ENCODE assay signal across 8 mouse cellular contexts in the genomic region with DNA sequence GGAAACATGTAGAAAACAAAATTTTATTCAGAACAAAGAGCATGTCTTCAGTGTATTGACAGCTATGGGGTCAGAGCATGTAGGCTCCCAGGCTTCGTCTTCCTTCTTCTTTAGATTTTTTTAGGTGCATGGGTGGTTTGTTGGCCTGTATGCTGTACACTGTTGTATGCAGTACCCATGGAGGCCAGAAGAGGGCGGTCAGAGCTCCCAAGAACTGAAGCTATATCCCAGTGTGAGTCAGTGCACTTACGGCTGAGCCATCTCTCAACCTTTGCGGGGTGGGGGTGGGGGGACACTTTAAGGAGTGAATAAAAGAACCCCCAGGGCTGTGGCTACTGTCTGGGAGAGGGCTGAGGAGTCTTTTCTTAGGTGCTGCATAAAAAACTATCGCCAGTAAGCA. TPM values are rescaled to one million over a fixed set of nuclear protein-coding genes. Genes with fewer than 3 reads are reported as not detected.
A peak's percentile ranks its signal among the peaks of the same experiment; 100 is the strongest.
DNase-seq lines count a peak whose midpoint lies in the region; ATAC-seq lines count a peak whose summit lies in the region.

No protein-coding gene starts in this region.

- H3K9me3 ChIP-seq in kidney, embryonic 15.5 days (replicated peaks) = no peaks in the 10 kb centered on the region
- no peaks in the 10 kb centered on the region for H3K9me3 ChIP-seq in embryonic facial prominence, embryonic 10.5 days

- no peak overlapping the region for H3K4me2 ChIP-seq in kidney, embryonic 15.5 days

- no peak for ATAC-seq in kidney, embryonic 15.5 days (replicated peaks; ENCODE audit: low FRiP score)
- peak; percentile 61 to 68; a peak in 3 of 4 replicates for ATAC-seq in hematopoietic stem cell, adult 5-6 weeks (replicated peaks in 1 of 2; ENCODE audit: insufficient read depth in 1 of 2, low FRiP score in 2 of 2, low TSS enrichment in 1 of 2, low read depth in 1 of 2, poor library complexity in 2 of 2, severe bottlenecking in 2 of 2)

- H3K27ac ChIP-seq in kidney, embryonic 15.5 days = no peak overlapping the region
- H3K27ac ChIP-seq in embryonic facial prominence, embryonic 10.5 days (replicated peaks) = no peak overlapping the region

- H3K4me3 ChIP-seq in kidney, embryonic 15.5 days (replicated peaks) = no peak overlapping the region
- no peak overlapping the region for H3K4me3 ChIP-seq in embryonic facial prominence, embryonic 10.5 days

- H3K36me3 ChIP-seq in kidney, embryonic 15.5 days = no peaks in the 10 kb centered on the region
- no peaks in the 10 kb centered on the region for H3K36me3 ChIP-seq in embryonic facial prominence, embryonic 10.5 days (replicated peaks)

- no peaks in the 10 kb centered on the region for H3K4me1 ChIP-seq in kidney, embryonic 15.5 days
- peaks cover 17% of the 10 kb centered on the region for H3K4me1 ChIP-seq in embryonic facial prominence, embryonic 10.5 days

- no peak overlapping the region for H3K9ac ChIP-seq in kidney, embryonic 15.5 days

- 29% methylated on average over 5 of the region's 5 CpGs for WGBS in kidney, embryonic 15.5 days
- 35% methylated on average over 5 of the region's 5 CpGs for WGBS in embryonic facial prominence, embryonic 10.5 days

- DNase-seq in kidney, adult 11 months = peak; percentile 44
- DNase-seq in adrenal gland, adult (ENCODE audit: inconsistent age in 2 of 2, low spot score in 1 of 2) = peak; percentile 59 to 90
- peak; percentile 71 for DNase-seq in embryonic facial prominence, embryonic 10.5 days (ENCODE audit: low spot score)
- DNase-seq in left cerebral cortex, adult 18-20 months (ENCODE audit: low spot score in 2 of 2) = peak; percentile 73 to 75
- peak; percentile 77 for DNase-seq in naive thymus-derived CD4-positive, alpha-beta T cell, adult 2 months (ENCODE audit: low read depth)
- peak; percentile 59 to 84 for DNase-seq in spleen, postnatal 4 days (ENCODE audit: low spot score in 2 of 2)

- H3K27me3 ChIP-seq in kidney, embryonic 15.5 days = peaks cover 4% of the 10 kb centered on the region; the same call in 1 of the 2 replicates
- H3K27me3 ChIP-seq in embryonic facial prominence, embryonic 10.5 days (replicated peaks; ENCODE audit: low read depth, poor library complexity, severe bottlenecking) = peaks cover 12% of the 10 kb centered on the region; the same call in 1 of the 2 replicates

RNA-seq across cellular contexts. Expression of a gene that starts 30.2 kb away (rescaled TPM):
- 18.3 and 19.5 TPM in 2 replicates for polyA plus RNA-seq in kidney, embryonic 15.5 days (2015; fragmentation: Nextera tagmentation; extraction: Ambion mirVana)
- polyA plus RNA-seq in embryonic facial prominence, embryonic 10.5 days (2016; fragmentation: Nextera tagmentation; extraction: Ambion mirVana) = 7.3 and 10.0 TPM in 2 replicates
- total RNA-seq in hematopoietic stem cell, adult 5-6 weeks (2017) = 1.9 and 5.0 TPM in 2 replicates
- total RNA-seq in left cerebral cortex, adult 18-20 months (2021) = 100 to 1,000 TPM; 136 to 137 TPM

Comparison
In these comparisons a context has a peak if more than half of its experiments do, and no peak if none do; other contexts are left out.
1. RNA of a gene that starts 30.2 kb away (total RNA-seq): 136 to 137 TPM in left cerebral cortex, adult 18-20 months; 1.9 to 5.0 TPM in hematopoietic stem cell, adult 5-6 weeks; every median in the first group is over 10 times any median in the second.
2. Peak in every context shown above with its lines, with median percentiles within 50 percentile points of each other: DNase-seq.